8 mouse cellular contexts compared by ENCODE assay signal in the genomic region with DNA sequence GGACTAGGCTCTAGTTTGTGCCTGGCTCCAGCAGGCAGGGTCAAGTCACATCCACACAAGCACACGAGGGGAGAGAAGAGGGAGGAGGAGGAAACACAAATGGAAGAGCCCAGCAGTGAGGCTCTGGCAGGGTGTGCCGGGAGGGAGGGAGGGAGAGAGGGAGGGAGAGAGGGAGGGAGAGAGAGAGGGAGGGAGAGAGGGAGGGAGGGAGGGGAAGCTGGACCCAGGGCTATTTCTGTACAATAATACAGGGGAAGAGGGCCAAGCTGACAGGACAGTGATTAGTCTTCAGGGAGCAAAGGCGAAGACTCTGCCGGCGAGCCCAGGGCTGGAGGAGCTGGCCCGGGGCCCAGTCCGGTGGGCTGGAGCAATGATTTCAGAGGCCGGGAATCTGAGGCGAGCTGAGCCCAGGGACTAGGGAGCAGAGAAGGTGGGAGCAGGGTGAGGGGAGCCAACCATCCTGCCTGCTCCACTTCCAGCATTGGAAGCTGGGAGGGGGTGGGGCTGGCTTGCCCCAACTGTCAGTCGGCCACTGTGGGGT.
DNase-seq lines count a peak whose midpoint lies in the region; ATAC-seq lines count a peak whose summit lies in the region.

No protein-coding gene starts in this region.

- H3K9ac ChIP-seq in heart, embryonic 16.5 days (ENCODE audit: low read length) = 0 out of 2 replicates have a peak overlapping the region, but pooled peaks have one; percentile 33
- H3K9ac ChIP-seq in midbrain, embryonic 12.5 days (replicated peaks) = no peak overlapping the region

- peaks cover 31% of the 10 kb centered on the region for H3K4me1 ChIP-seq in heart, embryonic 16.5 days (ENCODE audit: control insufficient read depth, insufficient read depth, low read length)
- H3K4me1 ChIP-seq in midbrain, embryonic 12.5 days = peaks cover 14% of the 10 kb centered on the region; the same call in 1 of the 2 replicates

- H3K36me3 ChIP-seq in heart, embryonic 16.5 days (ENCODE audit: control insufficient read depth, insufficient read depth) = no peaks in the 10 kb centered on the region
- no peaks in the 10 kb centered on the region for H3K36me3 ChIP-seq in midbrain, embryonic 12.5 days

- ATAC-seq in heart, embryonic 16.5 days (replicated peaks; ENCODE audit: extremely low read depth, insufficient read depth, low FRiP score) = peak; percentile 85
- ATAC-seq in midbrain, embryonic 12.5 days (ENCODE audit: low FRiP score, low read depth) = peak; percentile 73

- peak overlapping the region; percentile 88 for H3K27ac ChIP-seq in heart, embryonic 16.5 days (ENCODE audit: low read length)
- no peak overlapping the region for H3K27ac ChIP-seq in midbrain, embryonic 12.5 days (replicated peaks)

- H3K4me2 ChIP-seq in heart, embryonic 16.5 days (ENCODE audit: low read depth, low read length) = peak overlapping the region; percentile 10; the same call in 1 of the 2 replicates
- H3K4me2 ChIP-seq in midbrain, embryonic 12.5 days (replicated peaks) = no peak overlapping the region

- no peak overlapping the region for H3K4me3 ChIP-seq in heart, embryonic 16.5 days (ENCODE audit: low read length)
- H3K4me3 ChIP-seq in midbrain, embryonic 12.5 days = no peak overlapping the region

- H3K9me3 ChIP-seq in heart, embryonic 16.5 days (replicated peaks; ENCODE audit: control insufficient read depth, low read length) = no peaks in the 10 kb centered on the region
- no peaks in the 10 kb centered on the region for H3K9me3 ChIP-seq in midbrain, embryonic 12.5 days

- 25% methylated on average over 8 of the region's 10 CpGs for WGBS in heart, embryonic 16.5 days
- 16% methylated on average over 9 of the region's 10 CpGs for WGBS in midbrain, embryonic 12.5 days

- peak; percentile 41 for DNase-seq in MN1 (ENCODE audit: low spot score)
- peak; percentile 32 for DNase-seq in embryo, embryonic 9.5 days (ENCODE audit: extremely low spot score)
- peak; percentile 73 for DNase-seq in kidney, postnatal 14 days
- no peak for DNase-seq in layer of hippocampus, adult 11-12 months (ENCODE audit: low spot score)
- no peak for DNase-seq in left cerebral cortex, adult 11 months (ENCODE audit: low spot score)
- DNase-seq in ovary, adult 18-20 months (ENCODE audit: low spot score) = no peak

- H3K27me3 ChIP-seq in heart, embryonic 16.5 days (ENCODE audit: control insufficient read depth, insufficient read depth, low read length) = peaks cover 8% of the 10 kb centered on the region; the same call in 1 of the 2 replicates
- H3K27me3 ChIP-seq in midbrain, embryonic 12.5 days = peaks cover 96% of the 10 kb centered on the region

Comparison
In these comparisons a context has a peak if more than half of its experiments do, and no peak if none do; other contexts are left out.
1. DNase-seq: peak in MN1 (single experiment), embryo, embryonic 9.5 days (single experiment) and kidney, postnatal 14 days (single experiment); none in layer of hippocampus, adult 11-12 months (single experiment), left cerebral cortex, adult 11 months (single experiment) and ovary, adult 18-20 months (single experiment).